Mouse (Mus musculus) kidney, adult 2 months (tissue): Measurements from ENCODE around the gene Nfib.

Source experiments
- CTCF ChIP-seq: fragments of 200-500 bp; conservative IDR thresholded peaks from 2 replicates; pipeline ENCODE4 v1.5.1; 2011; ENCODE audit warnings: low read depth, mild to moderate bottlenecking, control low read depth, low read length, moderate library complexity, mixed read lengths; ENCODE audit not compliant: insufficient read depth, insufficient read length
- POLR2A ChIP-seq: fragments of 200-500 bp; IDR thresholded peaks from one replicate; pipeline ENCODE4 v1.6.1; 2011; ENCODE audit warnings: low read depth, low read length, control low read depth

GRCm38 (mm10) chr4:82447061-82447671 lies 258.4 kb downstream of the Nfib start:
- TF ChIP-seq CTCF (no peak), POLR2A (no peak)
